ENCODE assay signal across 15 mouse cellular contexts in the genomic region with DNA sequence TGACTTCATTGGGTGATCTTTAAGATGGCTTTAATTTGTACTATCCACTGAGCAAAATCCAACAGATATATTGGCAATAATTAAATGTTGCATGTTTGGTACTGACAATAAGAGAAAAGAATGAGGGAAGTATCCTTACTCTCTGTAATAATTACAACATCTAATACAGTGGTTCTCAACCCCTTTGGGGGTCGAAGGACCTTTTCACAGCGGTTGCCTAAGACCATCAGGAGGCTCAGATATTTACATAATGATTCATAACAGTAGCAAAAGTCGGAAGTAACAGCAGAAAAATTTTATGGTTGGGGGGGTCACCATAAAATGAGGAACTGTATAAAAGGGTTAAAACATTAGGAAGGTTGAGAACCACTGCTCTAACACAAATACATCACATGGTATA.
"Had no signal": no experiment of that assay in that cellular context is flagged by ENCODE, and none has a peak within 500 bp of the region (broad histone marks: within the 10 kb centered on the region; RNA-seq: fewer than 3 reads in every experiment).

No protein-coding gene starts in this region.

- ATAC-seq: midbrain, embryonic 13.5 days; midbrain, embryonic 15.5 days had no signal

- H3K9me3 ChIP-seq: megakaryocyte, embryonic 14.5 days; midbrain, embryonic 13.5 days; midbrain, embryonic 15.5 days; neural tube, embryonic 12.5 days; stomach, embryonic 15.5 days had no signal

- H3K4me1 ChIP-seq: megakaryocyte, embryonic 14.5 days; midbrain, embryonic 13.5 days; midbrain, embryonic 15.5 days; stomach, embryonic 15.5 days had no signal

- H3K36me3 ChIP-seq: midbrain, embryonic 13.5 days; midbrain, embryonic 15.5 days; neural tube, embryonic 12.5 days; stomach, embryonic 15.5 days had no signal

- H3K4me3 ChIP-seq: megakaryocyte, embryonic 14.5 days; midbrain, embryonic 13.5 days; midbrain, embryonic 15.5 days; neural tube, embryonic 12.5 days; stomach, embryonic 15.5 days had no signal

- H3K27ac ChIP-seq: midbrain, embryonic 13.5 days; midbrain, embryonic 15.5 days; neural tube, embryonic 12.5 days; stomach, embryonic 15.5 days; stomach, postnatal 0 days had no signal

- H3K27me3 ChIP-seq: megakaryocyte, embryonic 14.5 days; midbrain, embryonic 13.5 days; midbrain, embryonic 15.5 days; neural tube, embryonic 12.5 days; stomach, embryonic 15.5 days had no signal

- DNase-seq: lung, adult 18-20 months; lung, embryonic 14.5 days; lung, postnatal 10 days; lung, postnatal 4 days; right cerebral cortex, postnatal 14 days; spleen, adult 18-20 months; thymus, adult 2 months; thymus, postnatal 25 days; thymus, postnatal 4 days had no signal
